Mouse (Mus musculus) embryonic fibroblast, embryonic 13.5 days (primary cell): ENCODE results near the gene Numa1.

Source experiments
- CTCF ChIP-seq: IDR thresholded peaks from 2 replicates; pipeline ENCODE4 v1.5.1; 2011; ENCODE audit warnings: mild to moderate bottlenecking, control low read depth, low read length, moderate library complexity, borderline replicate concordance; ENCODE audit not compliant: insufficient read depth
- POLR2A ChIP-seq: IDR thresholded peaks from 2 replicates; pipeline ENCODE4 v1.6.1; 2011; ENCODE audit warnings: low read depth, mild to moderate bottlenecking, control low read depth, low read length, moderate library complexity

DNA sequence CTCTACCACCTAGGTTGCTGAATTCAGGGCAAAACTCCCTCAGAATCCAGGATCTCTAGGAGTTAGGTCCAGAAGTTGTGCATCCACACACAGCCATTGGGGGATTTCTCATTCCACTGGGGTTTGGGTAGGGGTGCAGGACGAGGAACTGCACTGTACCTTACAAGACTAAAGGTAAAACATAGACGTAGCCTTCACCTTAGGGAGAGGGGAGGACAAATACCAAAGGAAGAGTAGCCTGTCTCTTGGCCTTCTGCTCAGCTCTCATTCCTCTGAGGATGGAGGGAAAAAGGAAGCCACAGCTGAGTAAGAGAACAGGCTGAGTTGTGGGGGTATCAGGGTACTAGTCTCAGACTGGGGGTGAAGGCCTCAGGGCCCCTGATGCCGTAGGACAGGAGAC, 84.7 kb downstream of the Numa1 start, which contains the start of gene Il18bp:
- TF ChIP-seq CTCF (no peak), POLR2A (no peak)
